Mouse (Mus musculus): ENCODE data around the gene Aanat. TPM values are rescaled to one million over a fixed set of nuclear protein-coding genes. Genes with fewer than 3 reads are reported as not detected.
A peak's percentile ranks its signal among the peaks of the same experiment; 100 is the strongest.

Aanat gene
- polyA plus RNA-seq, 3 experiments from 2014 or later = not detected

DNA sequence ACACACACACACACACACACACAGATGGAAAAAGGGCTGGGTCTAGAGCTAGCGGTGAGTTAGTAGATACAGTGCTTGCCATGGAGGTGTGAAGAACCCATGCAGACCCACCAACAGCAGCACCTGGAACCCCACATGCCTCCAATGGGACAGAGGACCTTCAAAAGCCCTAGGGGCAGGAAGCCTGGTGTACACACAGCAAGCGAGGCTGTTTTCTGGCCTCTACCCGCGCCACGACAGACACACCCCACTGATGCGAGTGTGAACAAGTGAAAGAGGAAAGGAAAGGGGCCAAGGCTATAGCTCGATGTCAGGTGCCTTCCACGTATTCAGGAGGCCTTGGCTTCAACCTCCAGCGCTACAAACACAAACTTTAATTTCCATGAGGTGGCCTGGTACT is 25.7 kb downstream of the Aanat start:
- no peak for ATAC-seq

GRCm38 (mm10) chr11:116612554-116612953 is 26.3 kb downstream of the Aanat start:
- ATAC-seq = no peak

- no peak for ATAC-seq
These were observed 27.0 kb downstream of the Aanat start for GRCm38 (mm10) chr11:116613234-116613633.

- ATAC-seq = peak; percentile 75
These were observed 29.7 kb downstream of the Aanat start for GRCm38 (mm10) chr11:116615735-116616437.

DNA sequence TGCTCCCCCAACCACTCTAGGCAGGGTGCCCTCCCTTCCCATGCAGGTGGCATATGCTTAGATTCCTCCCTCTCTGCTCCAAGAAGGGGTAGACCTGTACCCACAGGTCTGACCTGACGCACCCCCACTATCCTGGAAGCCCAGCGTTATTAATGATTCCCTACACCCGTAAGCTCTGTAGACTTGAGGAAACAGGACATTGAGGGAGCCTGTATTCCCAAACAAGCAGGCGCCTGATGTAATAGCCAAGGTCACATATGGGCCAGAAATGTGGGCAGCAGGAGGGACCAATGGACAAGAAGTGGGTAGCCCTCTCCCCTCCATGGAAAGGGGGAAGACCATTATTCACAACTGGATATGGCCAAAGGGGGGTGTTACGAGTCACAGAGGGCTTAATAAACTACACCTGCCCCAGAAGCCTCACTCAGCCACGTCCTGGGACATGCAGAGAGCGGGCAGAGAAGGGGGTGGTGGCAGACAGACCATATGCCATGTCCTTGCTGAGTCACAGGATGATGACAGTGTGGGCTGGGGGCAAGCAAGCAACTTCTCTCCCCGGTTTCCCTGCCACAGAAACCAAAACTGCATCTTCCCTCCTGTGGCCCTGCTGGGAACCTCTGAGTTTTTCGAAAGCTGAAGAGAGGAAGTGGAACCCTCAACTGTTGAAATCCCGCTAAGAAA is 30.3 kb downstream of the Aanat start:
- no peak for ATAC-seq

- ATAC-seq = no peak
These were observed 31.4 kb downstream of the Aanat start for GRCm38 (mm10) chr11:116617641-116618040.

DNA sequence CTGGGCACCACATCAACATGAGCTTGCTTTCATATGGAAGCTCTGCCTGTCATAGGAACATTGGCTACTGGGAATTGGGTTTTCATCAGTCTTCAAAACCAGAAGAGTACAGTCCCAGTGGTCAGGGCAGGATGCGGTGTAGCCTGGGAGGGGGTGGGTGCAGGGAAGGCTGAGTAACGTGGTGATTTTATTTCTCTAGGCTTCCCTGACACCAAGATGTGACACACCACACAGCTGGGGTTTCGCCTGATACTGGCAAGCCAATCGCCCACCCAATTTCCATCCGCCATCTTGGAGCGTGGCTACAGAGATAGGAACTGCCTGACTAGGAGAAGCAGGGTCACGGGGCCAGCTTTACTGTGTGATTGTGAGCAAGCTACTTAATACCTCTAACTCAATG is 32.4 kb downstream of the Aanat start:
- ATAC-seq = no peak

GRCm38 (mm10) chr11:116619156-116619555 is 32.9 kb downstream of the Aanat start:
- no peak for ATAC-seq

DNA sequence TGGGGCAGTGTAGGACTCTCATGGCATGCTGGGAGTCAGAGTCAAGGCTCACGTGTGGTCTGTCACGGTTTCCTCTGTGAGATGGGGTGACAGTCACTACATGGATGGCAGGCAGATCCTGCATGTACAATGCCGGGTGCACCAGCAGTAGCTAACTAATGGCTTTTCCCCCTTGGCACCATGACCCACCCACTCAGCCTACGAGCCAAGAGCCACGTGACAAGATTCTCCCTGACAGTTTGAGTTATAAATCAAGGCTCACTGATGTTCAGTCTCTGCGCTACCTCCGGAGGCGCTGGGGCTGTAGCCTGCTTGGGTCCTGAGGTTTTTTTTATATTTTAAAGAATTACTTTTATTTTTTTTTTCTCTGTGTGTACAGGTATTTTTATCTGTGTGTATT is 33.3 kb downstream of the Aanat start:
- no peak for ATAC-seq

DNA sequence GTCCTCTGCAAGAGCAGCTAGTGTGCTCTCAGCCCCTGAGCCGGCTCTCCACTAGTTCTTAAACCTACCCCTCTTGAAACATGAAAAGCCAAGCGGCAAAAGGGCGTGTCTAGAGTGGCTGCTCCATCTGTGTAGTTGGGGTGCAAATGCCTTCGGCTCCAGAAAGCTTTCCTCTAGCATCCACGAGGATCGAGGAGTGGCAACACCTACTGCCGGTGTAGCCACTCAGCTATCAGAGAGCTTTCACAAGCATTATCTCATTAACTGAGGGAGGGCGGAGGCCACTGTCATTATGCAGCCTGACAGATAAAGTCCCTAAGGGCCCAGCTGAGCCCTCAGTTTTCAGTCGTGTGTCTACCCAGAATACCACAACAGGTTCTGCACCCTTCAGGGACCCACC is 33.8 kb downstream of the Aanat start:
- no peak for ATAC-seq

- ATAC-seq = no peak
These were observed 34.5 kb downstream of the Aanat start for GRCm38 (mm10) chr11:116620559-116621253.

DNA sequence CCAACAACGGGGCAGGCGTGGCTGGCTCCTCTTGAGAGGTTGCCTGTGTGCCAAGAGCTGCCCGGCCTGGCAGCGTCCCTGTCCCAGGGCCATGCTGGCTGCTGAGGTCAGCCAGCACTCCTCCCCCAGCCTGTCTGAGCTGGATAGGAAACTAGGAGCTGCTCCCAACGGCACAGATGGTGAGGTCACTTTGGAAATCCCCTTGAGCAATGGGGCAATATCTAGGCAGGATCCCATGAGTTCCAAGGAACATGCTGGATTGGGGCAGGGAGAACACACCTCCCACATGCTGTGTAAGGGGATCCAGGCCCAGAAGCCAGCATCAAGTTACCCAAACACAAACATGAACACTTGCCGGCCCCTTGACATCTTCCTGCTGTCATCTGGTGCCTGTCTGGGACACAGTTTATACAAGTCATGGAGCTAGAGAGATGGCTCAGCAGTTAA is 35.0 kb downstream of the Aanat start:
- no peak for ATAC-seq

- ATAC-seq = peak; percentile 35
These were observed 37.3 kb downstream of the Aanat start for GRCm38 (mm10) chr11:116623281-116624124.

DNA sequence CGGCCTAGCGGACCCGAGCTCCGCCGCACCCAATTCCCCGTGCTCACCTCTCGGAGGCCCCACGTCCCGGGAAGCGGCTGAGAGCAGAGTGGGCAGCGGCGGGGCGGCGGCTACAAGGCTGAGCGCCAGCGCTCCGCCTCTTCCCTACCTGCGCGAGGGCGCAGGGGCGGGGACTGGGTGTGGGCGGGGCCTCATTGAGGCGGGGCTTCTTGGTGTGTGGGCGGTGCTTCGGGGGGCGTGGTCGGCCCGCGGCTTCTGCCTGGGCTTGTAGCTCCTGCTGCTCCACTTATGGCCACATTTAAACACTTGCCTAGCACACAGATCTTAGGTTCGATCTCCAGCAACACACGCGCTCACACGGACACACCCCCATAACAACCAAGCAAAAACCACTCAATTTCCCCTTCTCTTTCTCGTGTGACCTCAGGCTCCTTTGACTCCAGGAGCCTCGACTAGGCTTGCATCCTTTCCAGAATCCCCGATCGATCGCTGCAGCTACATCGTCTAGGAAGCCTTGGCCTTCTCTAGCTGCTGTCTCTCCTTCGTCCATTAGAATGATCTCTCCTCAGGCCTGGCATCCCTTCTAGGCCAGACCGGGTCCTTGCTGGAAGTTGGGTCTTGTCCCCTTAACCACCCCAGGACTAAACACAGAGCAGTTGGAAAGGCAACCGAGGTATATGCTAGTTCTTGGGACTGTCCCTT is 38.0 kb downstream of the Aanat start:
- peak; percentile 80 for ATAC-seq

- no peak for ATAC-seq
These were observed 39.1 kb downstream of the Aanat start for GRCm38 (mm10) chr11:116625081-116626000.

DNA sequence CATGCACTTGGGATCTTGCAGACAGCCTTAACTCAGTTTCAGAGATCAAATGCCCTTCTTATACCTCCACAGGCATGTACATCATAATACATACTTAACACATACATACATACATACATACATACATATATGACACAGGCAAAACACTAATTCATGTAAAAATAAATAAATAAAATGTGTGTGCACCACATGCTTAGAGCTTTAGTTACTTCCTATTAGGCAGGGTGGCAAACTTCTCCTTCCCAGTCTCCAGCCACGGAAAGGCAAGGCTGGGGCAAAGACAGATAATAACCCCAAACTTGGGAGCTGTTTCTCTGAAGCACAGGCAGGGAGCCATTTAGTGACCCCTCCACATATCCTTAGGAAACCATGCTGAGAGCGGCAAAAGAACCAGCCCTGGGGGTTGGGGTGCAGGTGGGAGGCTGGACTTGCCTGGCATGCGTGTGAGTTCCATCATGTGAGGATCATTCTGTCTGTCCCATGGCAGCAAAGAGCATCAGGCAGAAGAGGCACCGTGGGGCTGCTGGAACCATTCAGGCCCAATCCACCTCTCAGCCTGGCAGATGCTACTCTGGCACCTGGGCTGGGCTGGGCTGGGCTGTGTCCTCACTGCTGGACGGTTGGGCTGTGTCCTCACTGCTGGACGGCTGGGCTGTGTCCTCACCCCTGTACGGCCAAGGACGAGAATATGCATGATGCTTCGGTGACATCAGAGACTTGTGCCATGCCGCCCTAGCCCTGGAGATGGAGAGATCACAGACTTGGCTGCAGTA is 40.3 kb downstream of the Aanat start, which contains the start of gene Rhbdf2:
Rhbdf2 (minus strand) TSS at position 721 of the 773 bp plus-strand sequence.
- ATAC-seq = no peak

- ATAC-seq = no peak
These were observed 41.1 kb downstream of the Aanat start for GRCm38 (mm10) chr11:116627072-116628020.

DNA sequence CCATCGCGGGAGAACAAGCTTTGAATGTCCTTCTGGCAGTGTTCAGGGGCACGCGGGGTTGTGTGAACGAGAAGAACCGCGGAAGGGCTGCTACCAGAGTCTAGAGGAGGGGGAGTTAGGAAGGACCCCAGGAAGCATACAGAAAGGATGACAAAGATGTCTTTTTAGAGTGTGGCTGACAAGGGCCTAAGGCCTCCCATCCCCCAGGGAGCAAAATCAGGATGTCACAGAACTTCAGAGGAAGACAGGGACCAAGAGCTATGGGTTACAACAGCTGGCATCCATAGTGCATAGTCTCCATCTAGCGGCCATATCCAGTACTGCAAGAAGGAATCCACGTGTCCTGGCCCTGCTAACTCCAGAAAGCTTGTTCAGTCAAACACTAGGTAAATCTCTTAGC is 42.5 kb downstream of the Aanat start:
- ATAC-seq = peak; percentile 68

GRCm38 (mm10) chr11:116629472-116629871 is 43.2 kb downstream of the Aanat start:
- no peak for ATAC-seq

All from inflammation-experienced regulatory T-cells, adult 6 months (primary cell).